Mouse (Mus musculus): ENCODE measurements at regions not wholly inside any gene's neighbourhood (a gene's known extent, or its start where the extent isn't known, plus 50 kb on each side); places are given as distances from the start of the nearest gene placed in this dataset.

DNA sequence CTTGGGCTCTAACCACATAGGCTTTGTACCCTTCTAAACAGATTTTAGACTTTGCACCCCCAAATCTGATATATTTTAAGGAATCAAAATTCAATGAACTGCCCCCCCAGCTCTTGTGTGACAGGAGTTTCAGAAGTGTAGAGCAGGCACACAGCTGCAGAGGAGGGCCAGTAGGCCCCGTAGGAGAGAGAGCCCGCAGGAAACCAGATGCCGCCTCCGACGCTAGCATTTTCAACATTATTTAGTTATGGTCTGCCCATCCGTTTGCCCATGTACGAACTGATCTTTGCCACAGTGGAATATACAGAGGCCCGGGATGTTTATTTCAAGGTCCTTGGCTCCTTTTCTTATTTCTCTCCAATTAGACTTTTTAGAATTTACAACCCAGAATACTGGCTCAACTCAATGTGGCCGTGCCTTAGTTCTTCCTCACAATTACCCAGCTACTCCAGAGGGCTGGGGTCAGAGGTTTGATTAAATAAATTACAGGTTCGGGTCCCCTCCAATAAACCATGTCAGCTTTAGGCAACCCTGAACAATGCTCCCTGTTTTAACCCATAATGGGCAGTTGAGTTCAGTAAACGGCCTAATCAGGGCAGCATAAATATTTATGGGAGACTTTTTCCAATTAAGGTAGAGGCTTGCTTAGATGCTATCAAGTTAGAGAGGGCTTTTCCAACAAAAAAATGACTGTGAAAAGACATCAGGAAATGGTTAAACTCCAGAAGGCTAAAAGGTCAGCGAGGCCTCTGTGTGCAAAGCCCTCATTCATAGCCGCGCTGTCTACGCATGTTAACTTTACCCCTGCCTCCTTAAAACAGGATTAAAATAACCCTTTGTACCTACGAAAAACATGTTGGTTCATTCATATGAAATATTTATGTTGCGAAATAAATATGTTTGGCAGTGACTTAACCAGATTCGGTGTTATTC, 308.2 kb upstream of the Prickle1 start:
- Histone ChIP-seq H3K4me2 (no peak overlapping the region), H3K4me3 (no peak overlapping the region), H3K9ac (no peak overlapping the region), H3K9me3 (no peaks in the 10 kb centered on the region), H3K36me3 (replicated peaks) (no peaks in the 10 kb centered on the region), H3K27me3 (replicated peaks) (no peaks in the 10 kb centered on the region), H3K27ac (no peak overlapping the region), H3K4me1 (no peaks in the 10 kb centered on the region)
- ATAC-seq (replicated peaks) = no peak
- 58% methylated on average over 18 of the region's 18 CpGs for WGBS

- Histone ChIP-seq H3K4me2 (no peak overlapping the region), H3K27me3 (replicated peaks) (no peaks in the 10 kb centered on the region), H3K36me3 (replicated peaks) (no peaks in the 10 kb centered on the region), H3K9me3 (no peaks in the 10 kb centered on the region), H3K4me3 (no peak overlapping the region), H3K9ac (no peak overlapping the region), H3K27ac (no peak overlapping the region), H3K4me1 (no peaks in the 10 kb centered on the region)
- ATAC-seq (replicated peaks) = no peak
- WGBS = 93% methylated on average over 8 of the region's 8 CpGs
These were observed 287.1 kb upstream of the Prickle1 start for GRCm38 (mm10) chr15:93882826-93883225.

GRCm38 (mm10) chr15:93881276-93881675, 285.6 kb upstream of the Prickle1 start:
- Histone ChIP-seq H3K4me1 (no peaks in the 10 kb centered on the region), H3K4me2 (no peak overlapping the region), H3K36me3 (replicated peaks) (no peaks in the 10 kb centered on the region), H3K9me3 (no peaks in the 10 kb centered on the region), H3K4me3 (no peak overlapping the region), H3K9ac (no peak overlapping the region), H3K27ac (no peak overlapping the region), H3K27me3 (replicated peaks) (no peaks in the 10 kb centered on the region)
- ATAC-seq (replicated peaks) = no peak

DNA sequence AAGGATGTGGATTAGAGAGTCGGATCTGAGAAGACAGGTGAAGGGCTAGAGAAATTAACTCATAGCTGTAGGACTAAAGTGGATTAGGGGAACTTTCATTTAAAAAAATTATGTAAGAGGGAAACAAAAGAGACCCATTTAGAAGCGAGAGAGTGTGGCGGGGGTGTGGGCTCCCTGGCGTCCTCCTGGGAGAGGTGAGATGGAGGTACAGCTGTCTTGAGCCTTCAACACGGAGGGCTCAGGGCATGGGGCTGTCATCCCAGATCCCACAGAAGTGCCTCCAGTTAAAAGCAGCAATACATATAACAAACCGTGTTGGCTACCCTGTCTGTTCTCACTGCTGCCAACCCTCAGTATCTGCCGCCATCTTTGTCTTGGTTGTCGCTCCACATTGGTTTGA, 284.6 kb upstream of the Prickle1 start:
- WGBS = 80% methylated on average over 8 of the region's 8 CpGs
- Histone ChIP-seq H3K4me2 (no peak overlapping the region), H3K4me3 (no peak overlapping the region), H3K27me3 (replicated peaks) (no peaks in the 10 kb centered on the region), H3K9me3 (no peaks in the 10 kb centered on the region), H3K36me3 (replicated peaks) (no peaks in the 10 kb centered on the region), H3K27ac (no peak overlapping the region), H3K9ac (no peak overlapping the region), H3K4me1 (no peaks in the 10 kb centered on the region)
- no peak for ATAC-seq (replicated peaks)

- no peak overlapping the region for H3K4me3 ChIP-seq
- no peaks in the 10 kb centered on the region for H3K36me3 ChIP-seq (replicated peaks)
- no peak overlapping the region for H3K27ac ChIP-seq
- ATAC-seq (replicated peaks) = no peak
- no peak overlapping the region for H3K9ac ChIP-seq
- 84% methylated on average over 3 of the region's 3 CpGs for WGBS
- no peaks in the 10 kb centered on the region for H3K27me3 ChIP-seq (replicated peaks)
- no peak overlapping the region for H3K4me2 ChIP-seq
- no peaks in the 10 kb centered on the region for H3K4me1 ChIP-seq
- H3K9me3 ChIP-seq = no peaks in the 10 kb centered on the region
These were observed 283.3 kb upstream of the Prickle1 start for GRCm38 (mm10) chr15:93879006-93879405.

GRCm38 (mm10) chr15:93876335-93876734, 280.6 kb upstream of the Prickle1 start:
- H3K9ac ChIP-seq = no peak overlapping the region
- H3K36me3 ChIP-seq (replicated peaks) = no peaks in the 10 kb centered on the region
- H3K9me3 ChIP-seq = no peaks in the 10 kb centered on the region
- H3K4me2 ChIP-seq = no peak overlapping the region
- no peak for ATAC-seq (replicated peaks)
- no peaks in the 10 kb centered on the region for H3K27me3 ChIP-seq (replicated peaks)
- no peaks in the 10 kb centered on the region for H3K4me1 ChIP-seq
- WGBS = 89% methylated on average over 10 of the region's 10 CpGs
- no peak overlapping the region for H3K4me3 ChIP-seq
- H3K27ac ChIP-seq = no peak overlapping the region

DNA sequence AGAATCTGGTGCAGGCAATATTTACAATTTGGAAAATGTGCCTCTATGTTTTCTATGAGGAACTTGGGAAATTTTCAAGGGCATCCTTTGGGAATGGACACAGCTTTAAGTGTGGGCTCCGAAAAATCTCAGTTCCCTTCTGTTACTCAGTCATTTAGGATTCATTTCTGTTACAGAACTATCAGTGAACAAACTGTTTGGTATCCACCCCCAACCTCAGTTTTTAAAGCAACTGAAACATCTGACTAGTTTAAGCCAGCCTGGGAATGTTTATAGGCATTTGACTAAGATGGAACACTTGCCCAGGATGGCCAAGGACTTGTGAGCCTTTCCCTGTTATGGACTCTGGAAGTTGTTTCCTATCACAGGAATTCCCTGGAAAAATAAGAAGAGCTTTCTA, 280.0 kb upstream of the Prickle1 start:
- WGBS = 97% methylated on average over 1 of the region's 1 CpGs
- no peak for ATAC-seq (replicated peaks)

DNA sequence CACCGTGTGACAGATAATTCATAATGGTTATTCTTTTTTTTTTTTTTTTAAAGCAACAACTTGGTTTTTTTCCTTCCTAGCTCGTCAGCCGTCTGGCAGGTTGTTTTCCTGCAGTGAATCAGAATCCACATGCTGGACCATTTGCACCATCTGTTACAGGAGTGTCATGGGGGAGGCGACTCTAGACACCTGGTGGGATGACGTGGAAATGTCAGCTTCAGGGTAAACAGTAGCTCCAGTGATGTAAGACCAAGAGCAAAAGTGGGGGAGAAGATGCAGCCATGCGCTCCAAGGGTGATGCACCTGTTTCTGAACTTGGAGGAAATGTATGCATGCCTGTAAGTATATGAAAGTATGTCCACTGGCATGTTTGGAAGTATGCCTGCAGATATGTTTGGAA, 278.5 kb upstream of the Prickle1 start:
- Histone ChIP-seq H3K9ac (no peak overlapping the region), H3K27ac (no peak overlapping the region), H3K36me3 (replicated peaks) (no peaks in the 10 kb centered on the region), H3K4me2 (no peak overlapping the region), H3K4me1 (no peaks in the 10 kb centered on the region), H3K4me3 (no peak overlapping the region), H3K9me3 (no peaks in the 10 kb centered on the region), H3K27me3 (replicated peaks) (no peaks in the 10 kb centered on the region)
- 80% methylated on average over 6 of the region's 6 CpGs for WGBS
- no peak for ATAC-seq (replicated peaks)

More for the DNA sequence above, 280.0 kb upstream of the Prickle1 start:
- H3K27ac ChIP-seq = no peak overlapping the region
- no peak overlapping the region for H3K4me3 ChIP-seq
- no peaks in the 10 kb centered on the region for H3K27me3 ChIP-seq (replicated peaks)
- no peaks in the 10 kb centered on the region for H3K36me3 ChIP-seq (replicated peaks)
- H3K9ac ChIP-seq = no peak overlapping the region
- H3K9me3 ChIP-seq = no peaks in the 10 kb centered on the region
- no peak overlapping the region for H3K4me2 ChIP-seq
- no peaks in the 10 kb centered on the region for H3K4me1 ChIP-seq

GRCm38 (mm10) chr15:93857336-93857901, 261.7 kb upstream of the Prickle1 start:
- WGBS = 88% methylated on average over 12 of the region's 12 CpGs
- Histone ChIP-seq H3K4me1 (no peaks in the 10 kb centered on the region), H3K27ac (no peak overlapping the region), H3K4me3 (no peak overlapping the region), H3K9ac (no peak overlapping the region), H3K4me2 (no peak overlapping the region), H3K9me3 (no peaks in the 10 kb centered on the region), H3K36me3 (replicated peaks) (no peaks in the 10 kb centered on the region), H3K27me3 (replicated peaks) (no peaks in the 10 kb centered on the region)
- no peak for ATAC-seq (replicated peaks)

GRCm38 (mm10) chr15:93853221-93853620, 257.5 kb upstream of the Prickle1 start:
- H3K36me3 ChIP-seq (replicated peaks) = no peaks in the 10 kb centered on the region
- H3K27me3 ChIP-seq (replicated peaks) = no peaks in the 10 kb centered on the region
- H3K4me1 ChIP-seq = no peaks in the 10 kb centered on the region
- H3K4me2 ChIP-seq = no peak overlapping the region
- H3K9me3 ChIP-seq = no peaks in the 10 kb centered on the region
- no peak for ATAC-seq (replicated peaks)
- WGBS = 87% methylated on average over 3 of the region's 3 CpGs
- H3K4me3 ChIP-seq = no peak overlapping the region
- no peak overlapping the region for H3K9ac ChIP-seq
- H3K27ac ChIP-seq = no peak overlapping the region

DNA sequence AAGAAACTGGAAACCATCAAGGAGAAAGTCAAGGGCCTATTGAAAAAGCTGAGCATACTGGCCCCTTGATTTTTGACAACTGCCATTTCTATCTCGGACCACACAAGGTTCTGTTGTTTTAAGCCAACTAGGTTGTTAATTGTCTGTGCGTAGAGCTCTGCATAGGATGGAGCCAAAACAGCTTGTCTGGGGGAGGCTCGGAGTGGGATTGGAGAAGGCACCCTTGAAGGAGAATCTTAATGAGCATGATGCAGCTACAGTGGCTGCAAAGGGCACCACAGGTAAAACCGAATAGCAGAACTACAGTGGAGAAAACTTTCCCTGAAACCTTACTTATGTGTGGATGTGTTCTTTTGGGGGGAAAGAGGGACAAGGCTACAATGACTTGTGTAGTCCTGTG, 256.4 kb upstream of the Prickle1 start:
- Histone ChIP-seq H3K4me3 (no peak overlapping the region), H3K4me2 (no peak overlapping the region), H3K4me1 (no peaks in the 10 kb centered on the region), H3K9me3 (no peaks in the 10 kb centered on the region), H3K27ac (no peak overlapping the region), H3K27me3 (replicated peaks) (no peaks in the 10 kb centered on the region), H3K9ac (no peak overlapping the region), H3K36me3 (replicated peaks) (no peaks in the 10 kb centered on the region)
- no peak for ATAC-seq (replicated peaks)
- WGBS = 93% methylated on average over 4 of the region's 4 CpGs

- H3K27ac ChIP-seq = no peak overlapping the region
- ATAC-seq (replicated peaks) = no peak
- no peak overlapping the region for H3K9ac ChIP-seq
- H3K4me3 ChIP-seq = no peak overlapping the region
- H3K4me2 ChIP-seq = no peak overlapping the region
- H3K4me1 ChIP-seq = no peaks in the 10 kb centered on the region
- no peaks in the 10 kb centered on the region for H3K36me3 ChIP-seq (replicated peaks)
- WGBS = 85% methylated on average over 6 of the region's 6 CpGs
- H3K27me3 ChIP-seq (replicated peaks) = no peaks in the 10 kb centered on the region
- H3K9me3 ChIP-seq = no peaks in the 10 kb centered on the region
These were observed 254.7 kb upstream of the Prickle1 start for GRCm38 (mm10) chr15:93850388-93850787.

- WGBS = 92% methylated on average over 4 of the region's 4 CpGs
These were observed 253.1 kb upstream of the Prickle1 start for GRCm38 (mm10) chr15:93848830-93849229.

More at GRCm38 (mm10) chr15:93848830-93849229, 253.1 kb upstream of the Prickle1 start:
- H3K9me3 ChIP-seq = no peaks in the 10 kb centered on the region
- H3K9ac ChIP-seq = no peak overlapping the region
- H3K27me3 ChIP-seq (replicated peaks) = no peaks in the 10 kb centered on the region
- H3K4me1 ChIP-seq = no peaks in the 10 kb centered on the region
- no peaks in the 10 kb centered on the region for H3K36me3 ChIP-seq (replicated peaks)
- no peak overlapping the region for H3K27ac ChIP-seq
- H3K4me2 ChIP-seq = no peak overlapping the region
- no peak overlapping the region for H3K4me3 ChIP-seq
- ATAC-seq (replicated peaks) = no peak
